Mouse (Mus musculus) kidney, embryonic 14.5 days (tissue): ENCODE data around the gene Ankdd1b. TPM values are rescaled to one million over a fixed set of nuclear protein-coding genes. Genes with fewer than 3 reads are reported as not detected.
A peak's percentile ranks its signal among the peaks of the same experiment; 100 is the strongest.

Experiments
- ATAC-seq: fragments of 200-750 bp; cut with Nextera tagmentation; 2 replicates; pipeline ENCODE4 v1.8.0; 2017; ENCODE audit warnings: moderate number of reproducible peaks, mild to moderate bottlenecking, moderate TSS enrichment, moderate library complexity; ENCODE audit not compliant: low FRiP score, low TSS enrichment
- H3K27ac ChIP-seq: fragments of 300-500 bp; sonication (generic); 2 replicates; pipeline ENCODE4 v1.5.1; 2014; ENCODE audit warnings: low read depth, mild to moderate bottlenecking, low read length, moderate library complexity, mixed read lengths
- H3K27me3 ChIP-seq: fragments of 300-500 bp; sonication (generic); 2 replicates; pipeline ENCODE4 v1.6.1; 2014; ENCODE audit warnings: mild to moderate bottlenecking, low read length; ENCODE audit not compliant: control insufficient read depth, insufficient read depth
- H3K36me3 ChIP-seq: fragments of 300-500 bp; sonication (generic); 2 replicates; pipeline ENCODE4 v1.6.1; 2014; ENCODE audit warnings: low read length, mixed read lengths; ENCODE audit not compliant: control insufficient read depth, insufficient read depth
- H3K4me1 ChIP-seq: fragments of 300-500 bp; sonication (generic); 2 replicates; pipeline ENCODE4 v1.6.1; 2014; ENCODE audit warnings: low read length, mixed read lengths; ENCODE audit not compliant: control insufficient read depth, insufficient read depth
- H3K4me2 ChIP-seq: fragments of 300-500 bp; sonication (generic); replicated peaks from 2 replicates; pipeline ENCODE4 v1.6.1; 2014; ENCODE audit warnings: low read depth, mild to moderate bottlenecking, low read length
- H3K4me3 ChIP-seq: fragments of 300-500 bp; sonication (generic); 2 replicates; pipeline ENCODE4 v1.5.1; 2014; ENCODE audit warnings: mild to moderate bottlenecking, low read length
- H3K9ac ChIP-seq: fragments of 300-500 bp; sonication (generic); 2 replicates; pipeline ENCODE4 v1.6.1; 2014; ENCODE audit warnings: low read depth, mild to moderate bottlenecking, low read length, moderate library complexity
- H3K9me3 ChIP-seq: fragments of 300-500 bp; sonication (generic); 2 replicates; pipeline ENCODE4 v1.6.1; 2016; ENCODE audit warnings: low read length; ENCODE audit not compliant: control insufficient read depth
- WGBS: fragments of 180-500 bp; shearing (Covaris S2); extraction: QIAGEN DNeasy Blood & Tissue Kit; methylation state at CpG from one replicate; pipeline ENCODE4 v1.1.7; 2014; 5-methylcytosine and 5-hydroxymethylcytosine counted together
- polyA plus RNA-seq: library from polyadenylated mRNA; unstranded; fragments of >200 nt; fragmentation: Nextera tagmentation; extraction: Ambion mirVana; gene quantifications from 2 replicates; pipeline ENCODE4 v1.2.1, GENCODE M21; 2014

The Ankdd1b gene
- polyA plus RNA-seq, 1 experiment from 2014 or later = 0.28 TPM

- H3K4me3 ChIP-seq = no peak overlapping the region
- WGBS = 96% methylated on average over 1 of the region's 1 CpGs
- ATAC-seq = no peak
- H3K9me3 ChIP-seq = no peaks in the 10 kb centered on the region
- no peak overlapping the region for H3K4me2 ChIP-seq
- no peaks in the 10 kb centered on the region for H3K27me3 ChIP-seq
- no peak overlapping the region for H3K9ac ChIP-seq
- H3K4me1 ChIP-seq = no peaks in the 10 kb centered on the region
- peaks cover 62% of the 10 kb centered on the region for H3K36me3 ChIP-seq
- H3K27ac ChIP-seq = no peak overlapping the region
Observed at GRCm38 (mm10) chr13:96408786-96409185, 62.2 kb downstream of the Ankdd1b start.

DNA sequence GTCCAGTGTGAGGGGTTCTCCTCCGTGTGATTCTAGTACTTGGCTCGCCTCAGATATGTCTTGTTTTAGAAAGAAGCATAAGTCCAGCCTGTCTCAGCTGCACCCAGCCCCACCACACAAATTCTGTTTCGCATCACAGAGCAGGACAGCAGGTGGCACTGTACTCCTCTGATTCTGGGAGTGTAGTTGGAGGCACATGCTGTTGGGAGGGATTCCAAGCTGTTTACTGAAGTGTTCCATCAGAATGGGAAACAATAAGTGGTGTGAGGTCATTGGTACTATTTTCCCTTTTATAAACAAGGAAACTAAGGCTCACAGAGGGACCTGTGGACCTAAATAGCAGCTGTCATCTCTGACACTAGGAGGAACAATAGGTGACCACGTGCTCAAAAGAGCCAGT is 64.0 kb downstream of the Ankdd1b start:
- Histone ChIP-seq H3K4me3 (no peak overlapping the region), H3K9me3 (no peaks in the 10 kb centered on the region), H3K27ac (no peak overlapping the region), H3K27me3 (no peaks in the 10 kb centered on the region), H3K36me3 (peaks cover 66% of the 10 kb centered on the region), H3K9ac (no peak overlapping the region), H3K4me2 (no peak overlapping the region), H3K4me1 (no peaks in the 10 kb centered on the region)
- 77% methylated on average over 4 of the region's 4 CpGs for WGBS
- ATAC-seq = peak; percentile 78; the same call in 1 of the 2 replicates

DNA sequence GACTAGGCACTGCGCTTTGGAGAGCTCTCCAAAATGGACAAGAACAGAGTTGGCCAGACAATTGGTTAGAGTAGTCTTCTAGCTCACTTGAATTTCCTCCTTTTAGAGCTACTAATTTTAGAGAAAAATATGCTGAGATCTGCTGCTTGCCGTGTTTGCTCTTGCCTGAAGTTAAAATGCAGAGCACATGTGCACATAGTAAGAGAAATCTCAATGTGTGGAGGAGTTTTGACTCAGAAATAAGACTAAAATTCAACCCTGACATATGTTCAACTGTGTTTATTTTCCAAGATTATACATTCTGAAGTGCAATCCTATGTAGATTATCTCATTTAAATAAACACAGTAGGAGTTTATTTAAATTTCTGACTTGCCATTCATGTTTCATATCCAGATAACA is 65.5 kb downstream of the Ankdd1b start:
- H3K36me3 ChIP-seq = peaks cover 69% of the 10 kb centered on the region
- no peaks in the 10 kb centered on the region for H3K9me3 ChIP-seq
- H3K4me3 ChIP-seq = no peak overlapping the region
- H3K27me3 ChIP-seq = no peaks in the 10 kb centered on the region
- H3K4me1 ChIP-seq = no peaks in the 10 kb centered on the region
- ATAC-seq = no peak
- no peak overlapping the region for H3K27ac ChIP-seq
- WGBS = 90% methylated on average over 2 of the region's 2 CpGs
- H3K9ac ChIP-seq = no peak overlapping the region
- H3K4me2 ChIP-seq = no peak overlapping the region

GRCm38 (mm10) chr13:96401251-96401650 is 69.7 kb downstream of the Ankdd1b start:
- Histone ChIP-seq H3K4me3 (no peak overlapping the region), H3K4me2 (no peak overlapping the region), H3K9me3 (no peaks in the 10 kb centered on the region), H3K27me3 (no peaks in the 10 kb centered on the region), H3K9ac (no peak overlapping the region), H3K27ac (no peak overlapping the region), H3K4me1 (no peaks in the 10 kb centered on the region), H3K36me3 (peaks cover 89% of the 10 kb centered on the region)
- WGBS = 97% methylated on average over 5 of the region's 5 CpGs
- no peak for ATAC-seq

GRCm38 (mm10) chr13:96389301-96389700 is 81.7 kb downstream of the Ankdd1b start:
- peak overlapping the region; percentile 69 for H3K4me2 ChIP-seq
- H3K4me1 ChIP-seq = peaks cover 6% of the 10 kb centered on the region
- H3K36me3 ChIP-seq = peaks cover 41% of the 10 kb centered on the region
- H3K4me3 ChIP-seq = peak overlapping the region; percentile 85
- no peaks in the 10 kb centered on the region for H3K27me3 ChIP-seq
- no peak for ATAC-seq
- H3K9me3 ChIP-seq = no peaks in the 10 kb centered on the region
- no peak overlapping the region for H3K27ac ChIP-seq
- WGBS = 7% methylated on average over 2 of the region's 2 CpGs
- peak overlapping the region; percentile 78 for H3K9ac ChIP-seq

DNA sequence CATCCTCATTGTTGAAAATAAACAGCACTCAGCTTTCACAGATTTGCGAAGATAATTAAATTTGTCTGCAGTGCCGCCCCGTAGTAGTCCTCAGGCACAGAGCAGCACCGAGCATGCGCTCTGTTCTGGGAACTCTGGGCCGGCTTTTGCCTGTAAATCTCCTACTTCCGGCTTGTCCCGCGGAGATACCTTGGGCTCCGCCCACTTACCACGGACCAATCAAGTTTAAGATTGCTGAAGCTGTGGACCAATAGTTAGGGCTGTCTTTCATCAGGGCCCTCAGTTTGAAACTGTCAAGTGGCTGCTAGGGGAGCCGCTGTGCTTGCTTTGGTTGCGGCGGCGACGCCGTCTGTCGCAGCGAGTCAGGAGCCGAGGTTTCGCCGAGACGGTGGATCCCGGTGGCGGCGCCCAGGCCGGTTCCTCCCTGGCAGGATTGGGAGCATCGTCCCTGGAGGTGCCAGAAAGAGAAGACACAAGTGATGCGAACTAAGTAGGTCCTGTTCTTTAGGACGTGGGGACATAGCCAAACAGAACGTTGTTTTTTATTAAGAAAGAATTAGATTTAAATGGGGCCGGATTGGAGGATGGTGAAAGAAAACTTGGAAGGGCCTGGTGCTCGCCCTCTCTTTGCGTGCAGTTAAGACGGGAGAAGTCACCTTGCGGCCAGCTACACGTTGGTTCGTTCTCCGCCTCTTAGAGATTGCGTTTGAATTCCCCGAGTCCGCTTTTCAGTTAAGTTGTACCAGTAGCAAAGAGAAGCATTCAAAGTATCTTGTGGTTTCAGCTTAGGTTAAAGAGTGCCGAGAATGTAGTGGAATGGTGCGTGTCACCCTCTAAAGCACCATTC is 82.7 kb downstream of the Ankdd1b start, which contains the start of gene Poc5:
Poc5 (plus strand) TSS at position 253 of the 847 bp plus-strand sequence.
- under 1% methylated on average over 44 of the region's 44 CpGs for WGBS
- peak within 1 kb of the TSS; percentile 78 for H3K9ac ChIP-seq
- H3K9me3 ChIP-seq = no peaks in the 10 kb centered on the region
- no peaks in the 10 kb centered on the region for H3K27me3 ChIP-seq
- peak within 1 kb of the TSS; percentile 69 for H3K4me2 ChIP-seq
- H3K36me3 ChIP-seq = peaks cover 30% of the 10 kb centered on the region
- peaks cover 6% of the 10 kb centered on the region for H3K4me1 ChIP-seq
- peak within 1 kb of the TSS; percentile 85 for H3K4me3 ChIP-seq
- peak; percentile 100 for ATAC-seq
- H3K27ac ChIP-seq = no peak within 1 kb of the TSS

GRCm38 (mm10) chr13:96377883-96378282 is 93.1 kb downstream of the Ankdd1b start:
- H3K36me3 ChIP-seq = no peaks in the 10 kb centered on the region
- 32% methylated on average over 4 of the region's 4 CpGs for WGBS
- no peak overlapping the region for H3K9ac ChIP-seq
- no peaks in the 10 kb centered on the region for H3K4me1 ChIP-seq
- H3K9me3 ChIP-seq = no peaks in the 10 kb centered on the region
- no peaks in the 10 kb centered on the region for H3K27me3 ChIP-seq
- H3K27ac ChIP-seq = no peak overlapping the region
- H3K4me2 ChIP-seq = no peak overlapping the region
- H3K4me3 ChIP-seq = no peak overlapping the region
- ATAC-seq = no peak

- Histone ChIP-seq H3K4me2 (no peak overlapping the region), H3K4me3 (no peak overlapping the region), H3K4me1 (no peaks in the 10 kb centered on the region), H3K9me3 (no peaks in the 10 kb centered on the region), H3K27me3 (no peaks in the 10 kb centered on the region), H3K9ac (no peak overlapping the region), H3K36me3 (no peaks in the 10 kb centered on the region), H3K27ac (no peak overlapping the region)
- 95% methylated on average over 18 of the region's 18 CpGs for WGBS
- no peak for ATAC-seq
Observed at GRCm38 (mm10) chr13:96376871-96377270, 94.1 kb downstream of the Ankdd1b start.

- no peak for ATAC-seq
- no peaks in the 10 kb centered on the region for H3K9me3 ChIP-seq
- H3K4me1 ChIP-seq = no peaks in the 10 kb centered on the region
- H3K9ac ChIP-seq = no peak overlapping the region
- H3K4me3 ChIP-seq = no peak overlapping the region
- 5% methylated on average over 2 of the region's 2 CpGs for WGBS
- H3K36me3 ChIP-seq = no peaks in the 10 kb centered on the region
- no peak overlapping the region for H3K27ac ChIP-seq
- H3K4me2 ChIP-seq = no peak overlapping the region
- H3K27me3 ChIP-seq = no peaks in the 10 kb centered on the region
Observed at GRCm38 (mm10) chr13:96375519-96375918, 95.5 kb downstream of the Ankdd1b start.
